Mouse (Mus musculus) small intestine, adult 2 months (tissue): Measurements from ENCODE around the gene Rptor.

Source experiments
- CTCF ChIP-seq: fragments of 200-500 bp; IDR thresholded peaks from 2 replicates; pipeline ENCODE4 v1.5.1; 2012; ENCODE audit warnings: low read depth, mild to moderate bottlenecking, control low read depth, inconsistent platforms, low read length, moderate library complexity, mixed read lengths; ENCODE audit not compliant: insufficient replicate concordance, insufficient read length; ENCODE audit errors: extremely low read depth
- POLR2A ChIP-seq: fragments of 200-500 bp; IDR thresholded peaks from 2 replicates; pipeline ENCODE4 v1.6.1; 2012; ENCODE audit warnings: low read depth, mild to moderate bottlenecking, control low read depth, inconsistent platforms, low read length, moderate library complexity

DNA sequence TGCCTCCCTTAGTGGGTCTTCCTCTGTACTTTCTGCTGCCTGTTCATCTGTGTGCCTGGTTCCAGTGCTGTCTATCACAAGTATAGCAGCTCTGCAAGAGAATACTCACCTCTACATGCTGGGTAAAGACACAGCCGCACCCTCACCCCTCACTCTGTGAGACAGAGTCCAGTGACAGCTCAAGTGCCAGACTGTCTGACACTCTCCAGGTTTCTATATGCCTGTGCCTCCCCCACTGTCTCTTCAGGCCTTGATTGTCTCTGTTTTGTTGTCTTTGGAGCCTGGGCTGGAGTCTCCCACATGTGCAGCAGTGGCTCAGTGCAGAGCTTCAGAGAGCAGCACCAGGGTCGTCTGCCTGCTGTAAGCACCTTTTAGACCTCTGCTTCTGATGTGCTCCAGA, 280.9 kb downstream of the Rptor start:
- TF ChIP-seq CTCF = no peak
- no peak for TF ChIP-seq POLR2A
